Mouse (Mus musculus) kidney, adult 2 months (tissue): ENCODE data around the gene Gm42372. TPM values are rescaled to one million over a fixed set of nuclear protein-coding genes. Genes with fewer than 3 reads are reported as not detected.

Source experiments
- DNase-seq: peaks from one replicate; pipeline ENCODE4 v3.0.0; 2021
- H3K27ac ChIP-seq: fragments of 200-500 bp; 2 replicates; pipeline ENCODE4 v1.5.1; 2012; ENCODE audit warnings: low read depth, low read length, control low read depth, inconsistent platforms; ENCODE audit not compliant: insufficient read depth
- H3K27me3 ChIP-seq: fragments of 200-500 bp; replicated peaks from 2 replicates; pipeline ENCODE4 v1.6.1; 2012; ENCODE audit warnings: mild to moderate bottlenecking, moderate library complexity, low read length, inconsistent platforms; ENCODE audit not compliant: control insufficient read depth, insufficient read depth
- H3K36me3 ChIP-seq: fragments of 200-500 bp; 2 replicates; pipeline ENCODE4 v1.6.1; 2012; ENCODE audit warnings: mild to moderate bottlenecking, moderate library complexity, low read length, inconsistent platforms; ENCODE audit not compliant: control insufficient read depth, insufficient read depth
- H3K4me1 ChIP-seq: fragments of 200-500 bp; 2 replicates; pipeline ENCODE4 v1.6.1; 2011; ENCODE audit warnings: low read length; ENCODE audit not compliant: control insufficient read depth, insufficient read depth
- H3K4me3 ChIP-seq: fragments of 200-500 bp; 2 replicates; pipeline ENCODE4 v1.5.1; 2011; ENCODE audit warnings: mild to moderate bottlenecking, low read depth, low read length, control low read depth; ENCODE audit not compliant: insufficient read depth
- CTCF ChIP-seq: fragments of 200-500 bp; conservative IDR thresholded peaks from 2 replicates; pipeline ENCODE4 v1.5.1; 2011; ENCODE audit warnings: low read depth, mild to moderate bottlenecking, control low read depth, low read length, moderate library complexity, mixed read lengths; ENCODE audit not compliant: insufficient read depth, insufficient read length
- POLR2A ChIP-seq: fragments of 200-500 bp; IDR thresholded peaks from one replicate; pipeline ENCODE4 v1.6.1; 2011; ENCODE audit warnings: low read depth, low read length, control low read depth
- WGBS: fragments of 180-500 bp; shearing (Covaris S2); methylation state at CpG from one replicate; pipeline ENCODE4 v1.1.7; 2018; 5-methylcytosine and 5-hydroxymethylcytosine counted together
- polyA plus RNA-seq: library from polyadenylated mRNA; depleted of rRNA; stranded (reverse); fragments of >200 nt; gene quantifications from 2 replicates; pipeline ENCODE4 v1.2.3, GENCODE M21; 2012

Gm42372 gene
- polyA plus RNA-seq, 1 experiment = 0.08 TPM

- WGBS = 45% methylated on average over 4 of the region's 4 CpGs
- DNase-seq = peak; percentile 61
- TF ChIP-seq CTCF (peak; percentile 91), POLR2A (no peak)
- Histone ChIP-seq H3K36me3 (0 out of 2 replicates have a peak, but pooled peaks cover 2% of the 10 kb centered on the region), H3K27ac (no peak overlapping the region), H3K4me3 (no peak overlapping the region), H3K4me1 (peaks cover 12% of the 10 kb centered on the region), H3K27me3 (no peaks in the 10 kb centered on the region)
Measured at GRCm38 (mm10) chr7:17007300-17007699, 24.4 kb downstream of the Gm42372 start.

DNA sequence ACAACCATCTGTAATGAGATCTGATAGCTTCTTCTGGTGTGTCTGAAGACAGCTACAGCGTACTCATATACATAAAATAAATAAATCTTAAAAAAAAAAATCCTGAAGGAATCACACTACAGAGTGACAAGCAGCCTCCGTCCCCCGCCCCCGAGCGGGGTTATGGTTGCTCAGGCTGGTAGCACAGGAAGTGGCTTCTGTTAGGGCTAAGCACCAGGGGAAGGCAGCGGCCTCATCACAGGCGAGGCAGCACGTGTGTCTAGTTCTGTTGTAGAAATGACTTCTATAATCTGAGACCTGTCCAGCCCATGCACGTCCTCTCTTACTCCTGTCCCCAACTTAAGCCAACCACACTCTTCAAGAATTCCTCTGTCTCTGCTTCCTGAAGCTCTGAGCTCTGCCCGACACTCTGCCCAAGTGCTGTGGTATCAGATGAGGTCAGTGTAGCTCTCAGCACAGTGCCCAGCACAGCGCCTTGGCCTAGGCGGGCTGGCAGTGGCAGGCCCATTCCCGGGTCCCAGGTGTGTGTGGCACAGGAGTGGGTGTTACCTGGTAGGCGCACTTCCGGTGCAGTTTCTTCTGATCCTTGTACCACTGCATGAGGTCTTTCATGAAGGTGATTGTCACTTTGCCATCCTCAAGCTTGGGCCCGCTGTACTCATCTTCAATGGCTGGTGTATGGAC, 26.6 kb downstream of the Gm42372 start:
- no peak overlapping the region for H3K27ac ChIP-seq
- no peaks in the 10 kb centered on the region for H3K27me3 ChIP-seq
- TF ChIP-seq POLR2A (no peak), CTCF (no peak)
- H3K4me3 ChIP-seq = no peak overlapping the region
- no peak for DNase-seq
- 84% methylated on average over 16 of the region's 16 CpGs for WGBS
- 0 out of 2 replicates have a peak, but pooled peaks cover 2% of the 10 kb centered on the region for H3K36me3 ChIP-seq
- H3K4me1 ChIP-seq = peaks cover under 1% of the 10 kb centered on the region; the same call in 1 of the 2 replicates

- 73% methylated on average over 5 of the region's 5 CpGs for WGBS
- Histone ChIP-seq H3K27ac (no peak overlapping the region), H3K27me3 (no peaks in the 10 kb centered on the region), H3K4me1 (no peaks in the 10 kb centered on the region), H3K4me3 (no peak overlapping the region), H3K36me3 (0 out of 2 replicates have a peak, but pooled peaks cover 2% of the 10 kb centered on the region)
- DNase-seq = no peak
- TF ChIP-seq POLR2A = no peak
- no peak for TF ChIP-seq CTCF
Measured at GRCm38 (mm10) chr7:17010010-17010347, 27.1 kb downstream of the Gm42372 start.

- no peak for TF ChIP-seq CTCF
- no peak for TF ChIP-seq POLR2A
- Histone ChIP-seq H3K27ac (no peak overlapping the region), H3K4me1 (peaks cover 5% of the 10 kb centered on the region; the same call in 1 of the 2 replicates), H3K4me3 (no peak overlapping the region), H3K36me3 (0 out of 2 replicates have a peak, but pooled peaks cover 2% of the 10 kb centered on the region), H3K27me3 (no peaks in the 10 kb centered on the region)
- DNase-seq = no peak
- WGBS = 89% methylated on average over 7 of the region's 7 CpGs
Measured at GRCm38 (mm10) chr7:17011909-17012590, 29.2 kb downstream of the Gm42372 start.

GRCm38 (mm10) chr7:17015381-17015780, 32.5 kb downstream of the Gm42372 start:
- Histone ChIP-seq H3K4me1 (peaks cover 14% of the 10 kb centered on the region; the same call in 1 of the 2 replicates), H3K27ac (no peak overlapping the region), H3K36me3 (no peaks in the 10 kb centered on the region), H3K27me3 (no peaks in the 10 kb centered on the region), H3K4me3 (no peak overlapping the region)
- no peak for DNase-seq
- 76% methylated on average over 6 of the region's 6 CpGs for WGBS
- no peak for TF ChIP-seq POLR2A
- no peak for TF ChIP-seq CTCF

- Histone ChIP-seq H3K27me3 (no peaks in the 10 kb centered on the region), H3K27ac (no peak overlapping the region)
- 22% methylated on average over 1 of the region's 1 CpGs for WGBS
Measured at GRCm38 (mm10) chr7:17017036-17017435, 34.1 kb downstream of the Gm42372 start.

DNA sequence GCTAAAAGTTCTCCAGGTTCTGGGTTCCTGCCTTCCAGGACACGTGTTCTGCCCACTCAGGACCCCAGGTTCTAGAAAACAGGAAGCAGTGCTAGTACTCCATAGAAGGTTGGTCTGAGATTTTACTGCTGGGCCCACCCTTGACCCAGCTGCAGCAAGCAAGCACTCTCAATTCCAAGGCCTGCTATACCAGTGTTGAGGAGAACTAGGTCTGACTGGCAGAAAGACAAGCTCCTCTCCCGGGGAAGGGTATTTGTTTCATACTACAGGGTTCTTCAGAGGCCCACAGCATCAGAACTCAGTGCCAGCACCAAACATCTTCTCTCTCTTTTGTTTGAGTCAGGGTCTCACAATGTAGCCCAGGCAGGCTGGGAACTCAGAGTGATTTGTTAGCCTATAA, 35.0 kb downstream of the Gm42372 start:
- H3K27ac ChIP-seq = 0 out of 2 replicates have a peak overlapping the region, but pooled peaks have one; percentile 33
- peaks cover 17% of the 10 kb centered on the region for H3K4me1 ChIP-seq
- H3K4me3 ChIP-seq = no peak overlapping the region
- DNase-seq = no peak
- WGBS = 54% methylated on average over 2 of the region's 2 CpGs
- H3K36me3 ChIP-seq = no peaks in the 10 kb centered on the region
- H3K27me3 ChIP-seq = no peaks in the 10 kb centered on the region
- no peak for TF ChIP-seq CTCF
- no peak for TF ChIP-seq POLR2A

More at GRCm38 (mm10) chr7:17017036-17017435, 34.1 kb downstream of the Gm42372 start:
- no peaks in the 10 kb centered on the region for H3K36me3 ChIP-seq
- peak; percentile 97 for DNase-seq
- peaks cover 14% of the 10 kb centered on the region; the same call in 1 of the 2 replicates for H3K4me1 ChIP-seq
- TF ChIP-seq CTCF (no peak), POLR2A (no peak)
- H3K4me3 ChIP-seq = no peak overlapping the region
